Mouse (Mus musculus) midbrain, postnatal 0 days (tissue): ENCODE results near the gene Tbl1xr1. TPM values are rescaled to one million over a fixed set of nuclear protein-coding genes. Genes with fewer than 3 reads are reported as not detected.

Experiments
- ATAC-seq: fragments of 200-750 bp; cut with Nextera tagmentation; 2 replicates; pipeline ENCODE4 v1.8.0; 2017; ENCODE audit warnings: moderate number of reproducible peaks, mild to moderate bottlenecking, moderate TSS enrichment, moderate library complexity; ENCODE audit not compliant: low FRiP score
- DNase-seq: peaks from one replicate; pipeline ENCODE4 v3.0.0-alpha.2; 2015; ENCODE audit warnings: low spot score
- H3K27ac ChIP-seq: fragments of 300-500 bp; sonication (generic); 2 replicates; pipeline ENCODE4 v1.5.1; 2014; ENCODE audit warnings: low read depth, mild to moderate bottlenecking, low read length, mixed read lengths
- H3K27me3 ChIP-seq: fragments of 300-500 bp; sonication (generic); 2 replicates; pipeline ENCODE4 v1.6.1; 2014; ENCODE audit warnings: low read length, control low read depth, mixed read lengths; ENCODE audit not compliant: insufficient read depth
- H3K36me3 ChIP-seq: fragments of 300-500 bp; sonication (generic); 2 replicates; pipeline ENCODE4 v1.6.1; 2014; ENCODE audit warnings: low read length, control low read depth, mixed read lengths; ENCODE audit not compliant: insufficient read depth
- H3K4me1 ChIP-seq: fragments of 300-500 bp; sonication (generic); 2 replicates; pipeline ENCODE4 v1.6.1; 2014; ENCODE audit warnings: mild to moderate bottlenecking, control low read depth, antibody characterized with exemption, low read length, mixed read lengths; ENCODE audit not compliant: insufficient read depth
- H3K4me2 ChIP-seq: fragments of 300-500 bp; sonication (generic); 2 replicates; pipeline ENCODE4 v1.6.1; 2014; ENCODE audit warnings: low read depth, mild to moderate bottlenecking, low read length, mixed read lengths; ENCODE audit not compliant: poor library complexity, severe bottlenecking
- H3K4me3 ChIP-seq: fragments of 300-500 bp; sonication (generic); 2 replicates; pipeline ENCODE4 v1.5.1; 2014; ENCODE audit warnings: low read depth, mild to moderate bottlenecking, low read length, moderate library complexity
- H3K9ac ChIP-seq: fragments of 300-500 bp; sonication (generic); replicated peaks from 2 replicates; pipeline ENCODE4 v1.6.1; 2014; ENCODE audit warnings: mild to moderate bottlenecking, low read length, moderate library complexity, mixed read lengths; ENCODE audit not compliant: poor library complexity, severe bottlenecking
- H3K9me3 ChIP-seq: fragments of 300-500 bp; sonication (generic); 2 replicates; pipeline ENCODE4 v1.6.1; 2016; ENCODE audit warnings: low read length, control low read depth
- CTCF ChIP-seq: IDR thresholded peaks from 2 replicates; pipeline ENCODE4 v1.5.1; 2016; ENCODE audit warnings: antibody characterized with exemption, mild to moderate bottlenecking
- whole genome bisulfite sequencing: fragments of 180-500 bp; shearing (Covaris S2); extraction: QIAGEN DNeasy Blood & Tissue Kit; methylation state at CpG from one replicate; pipeline ENCODE4 v1.1.7; 2014; 5-methylcytosine and 5-hydroxymethylcytosine counted together
- polyA plus RNA-seq: library from polyadenylated mRNA; unstranded; fragments of >200 nt; fragmentation: Nextera tagmentation; extraction: Ambion mirVana; gene quantifications from 2 replicates; pipeline ENCODE4 v1.2.1, GENCODE M21; 2015
- total RNA-seq: library from RNA; depleted of rRNA; stranded (reverse); fragments of >200 nt; gene quantifications from 2 replicates; pipeline ENCODE4 v1.2.3, GENCODE M21; 2014

The Tbl1xr1 gene
- total and polyA plus RNA-seq, 2 experiments from 2014 or later: 11.6 to 29.3 TPM

DNA sequence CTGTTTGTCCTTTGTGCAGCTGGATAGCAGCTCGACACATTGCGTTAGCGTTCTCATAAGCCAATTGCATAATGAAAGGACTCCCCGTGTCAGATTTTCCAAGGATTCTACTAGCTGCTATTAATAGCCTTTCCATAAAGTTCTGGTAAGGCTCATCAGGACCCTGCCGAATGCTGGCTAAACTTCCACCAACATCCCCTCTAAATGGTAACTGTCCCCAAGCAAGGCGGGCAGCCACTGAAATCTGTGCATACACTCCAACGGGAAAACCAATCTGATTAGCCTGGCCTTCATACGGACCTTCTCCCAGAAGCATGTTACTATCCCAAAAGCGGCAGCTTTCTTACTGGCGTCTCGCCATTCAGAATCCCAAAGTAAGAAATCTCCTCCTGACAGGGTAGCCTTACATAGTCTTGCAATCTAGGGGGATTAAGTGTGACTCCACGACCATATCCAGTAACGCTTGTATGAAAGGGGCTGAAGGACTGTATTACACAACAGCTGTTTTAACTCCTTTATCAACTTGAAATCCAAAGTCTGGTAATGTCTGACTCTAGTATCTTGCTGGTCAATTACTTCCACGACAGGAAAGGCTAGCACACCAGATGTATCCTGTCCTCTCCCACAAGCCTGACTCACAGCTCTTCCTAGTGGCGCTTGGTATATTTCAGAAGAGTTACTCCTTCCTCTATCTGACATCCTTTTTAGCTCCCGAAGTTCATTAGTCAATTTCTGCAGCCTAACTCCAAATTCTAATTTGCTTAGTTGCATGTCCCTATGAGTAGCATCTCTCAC lies 161.9 kb downstream of the Tbl1xr1 start:
- Histone ChIP-seq H3K4me2 (no peak overlapping the region), H3K27ac (no peak overlapping the region), H3K9me3 (no peaks in the 10 kb centered on the region; the same call in 1 of the 2 replicates), H3K36me3 (no peaks in the 10 kb centered on the region), H3K4me3 (no peak overlapping the region), H3K27me3 (no peaks in the 10 kb centered on the region), H3K4me1 (no peaks in the 10 kb centered on the region), H3K9ac (no peak overlapping the region)
- 91% methylated on average over 16 of the region's 16 CpGs for WGBS
- DNase-seq (no peak), ATAC-seq (no peak)
- TF ChIP-seq CTCF: no peak
